ENCODE assay signal across 8 mouse cellular contexts in genomic region chr7:34233909-34234609, GRCm38 (mm10). TPM values are rescaled to one million over a fixed set of nuclear protein-coding genes. Genes with fewer than 3 reads are reported as not detected.
A peak's percentile ranks its signal among the peaks of the same experiment; 100 is the strongest.
DNase-seq lines count a peak whose midpoint lies in the region; ATAC-seq and TF ChIP-seq lines count a peak whose summit lies in the region.

No protein-coding gene starts in this region.

- ATAC-seq in kidney, embryonic 14.5 days (ENCODE audit: low FRiP score, low TSS enrichment): peak; percentile 95
- peak; percentile 95 for ATAC-seq in limb, embryonic 15.5 days (ENCODE audit: insufficient number of reproducible peaks, low FRiP score, low TSS enrichment, low read depth)

- no peak for TF ChIP-seq POLR2A in bone marrow macrophage, adult 2 months (IDR thresholded peaks at IDR 0.05; ENCODE audit: borderline replicate concordance, low read depth, low read length)
- peak; percentile 79 for TF ChIP-seq POLR2A in embryonic fibroblast, embryonic 13.5 days (IDR thresholded peaks at IDR 0.05; ENCODE audit: low read depth, low read length)

- no peak for TF ChIP-seq CTCF in bone marrow macrophage, adult 2 months (IDR thresholded peaks at IDR 0.05; ENCODE audit: low read depth, low read length)
- no peak for TF ChIP-seq CTCF in embryonic fibroblast, embryonic 13.5 days (IDR thresholded peaks at IDR 0.05; ENCODE audit: borderline replicate concordance, insufficient read depth, low read length)

- peak overlapping the region; percentile 61 for H3K4me3 ChIP-seq in bone marrow macrophage, adult 2 months (ENCODE audit: insufficient read depth, low read length)
- H3K4me3 ChIP-seq in embryonic fibroblast, embryonic 13.5 days (ENCODE audit: insufficient read depth, low read length): peak overlapping the region; percentile 30
- H3K4me3 ChIP-seq in kidney, embryonic 14.5 days (ENCODE audit: low read length): peak overlapping the region; percentile 53
- H3K4me3 ChIP-seq in limb, embryonic 15.5 days: peak overlapping the region; percentile 51

- WGBS in kidney, embryonic 14.5 days: under 1% methylated on average over 46 of the region's 46 CpGs
- under 1% methylated on average over 44 of the region's 46 CpGs for WGBS in limb, embryonic 15.5 days

- peak overlapping the region; percentile 63 for H3K9ac ChIP-seq in kidney, embryonic 14.5 days (ENCODE audit: low read depth, low read length)
- H3K9ac ChIP-seq in limb, embryonic 15.5 days: peak overlapping the region; percentile 40

- H3K4me2 ChIP-seq in kidney, embryonic 14.5 days (replicated peaks; ENCODE audit: low read depth, low read length): peak overlapping the region; percentile 72
- peak overlapping the region; percentile 67 for H3K4me2 ChIP-seq in limb, embryonic 15.5 days

- H3K4me1 ChIP-seq in bone marrow macrophage, adult 2 months (ENCODE audit: control insufficient read depth, insufficient read depth, low read length): peaks cover 17% of the 10 kb centered on the region
- H3K4me1 ChIP-seq in embryonic fibroblast, embryonic 13.5 days (ENCODE audit: control insufficient read depth, insufficient read depth, low read length): peaks cover 4% of the 10 kb centered on the region; the same call in 1 of the 2 replicates
- H3K4me1 ChIP-seq in kidney, embryonic 14.5 days (ENCODE audit: control insufficient read depth, insufficient read depth, low read length): peaks cover 6% of the 10 kb centered on the region; the same call in 1 of the 2 replicates
- H3K4me1 ChIP-seq in limb, embryonic 15.5 days: peaks cover 21% of the 10 kb centered on the region

- H3K9me3 ChIP-seq in kidney, embryonic 14.5 days (ENCODE audit: control insufficient read depth, low read length): no peaks in the 10 kb centered on the region
- H3K9me3 ChIP-seq in limb, embryonic 15.5 days: no peaks in the 10 kb centered on the region

- DNase-seq in A20 (ENCODE audit: low read depth, low spot score): peak; percentile 100
- DNase-seq in heart, adult 9 months (ENCODE audit: low spot score in 2 of 2): peak; percentile 99
- peak; percentile 73 to 78 for DNase-seq in monocyte, adult 2 months (ENCODE audit: low read depth in 1 of 2, low spot score in 2 of 2)
- DNase-seq in spleen, postnatal 36 days (ENCODE audit: low spot score in 2 of 2): peak; percentile 98

- H3K27ac ChIP-seq in bone marrow macrophage, adult 2 months (ENCODE audit: insufficient read depth, low read depth, low read length): peak overlapping the region; percentile 87
- H3K27ac ChIP-seq in embryonic fibroblast, embryonic 13.5 days (ENCODE audit: insufficient read depth, low read length): peak overlapping the region; percentile 96
- H3K27ac ChIP-seq in kidney, embryonic 14.5 days (ENCODE audit: low read depth, low read length): peak overlapping the region; percentile 93
- peak overlapping the region; percentile 93 for H3K27ac ChIP-seq in limb, embryonic 15.5 days

- peaks cover 26% of the 10 kb centered on the region; the same call in 1 of the 2 replicates for H3K36me3 ChIP-seq in kidney, embryonic 14.5 days (ENCODE audit: control insufficient read depth, insufficient read depth, low read length)
- peaks cover 28% of the 10 kb centered on the region for H3K36me3 ChIP-seq in limb, embryonic 15.5 days

- H3K27me3 ChIP-seq in kidney, embryonic 14.5 days (ENCODE audit: control insufficient read depth, insufficient read depth, low read length): no peaks in the 10 kb centered on the region
- no peaks in the 10 kb centered on the region for H3K27me3 ChIP-seq in limb, embryonic 15.5 days

RNA-seq across cellular contexts. Expression of gene Gpi1, which starts 3.9 kb away (rescaled TPM):
- polyA plus RNA-seq in bone marrow macrophage, adult 2 months (2012; ENCODE audit: insufficient read depth, insufficient read length, missing spikeins): 630 and 641 TPM in 2 replicates
- 244 and 331 TPM in 2 replicates for polyA plus RNA-seq in embryonic fibroblast, embryonic 13.5 days (2011; ENCODE audit: insufficient read length, low read depth, missing spikeins)
- polyA plus RNA-seq in kidney, embryonic 14.5 days (2014; fragmentation: Nextera tagmentation; extraction: Ambion mirVana): 229 and 366 TPM in 2 replicates
- polyA plus RNA-seq in limb, embryonic 15.5 days (2015; fragmentation: Nextera tagmentation; extraction: Ambion mirVana): 288 and 306 TPM in 2 replicates

RNA-seq across cellular contexts. Expression of gene Gm6096, which starts 16.8 kb away (rescaled TPM):
- polyA plus RNA-seq in bone marrow macrophage, adult 2 months (2012; ENCODE audit: insufficient read depth, insufficient read length, missing spikeins): not detected in 2 replicates
- polyA plus RNA-seq in embryonic fibroblast, embryonic 13.5 days (2011; ENCODE audit: insufficient read length, low read depth, missing spikeins): not detected in 2 replicates
- polyA plus RNA-seq in kidney, embryonic 14.5 days (2014; fragmentation: Nextera tagmentation; extraction: Ambion mirVana): 0.69 TPM in 1 of 2 replicates, not detected in the other
- not detected in 2 replicates for polyA plus RNA-seq in limb, embryonic 15.5 days (2015; fragmentation: Nextera tagmentation; extraction: Ambion mirVana)

RNA-seq across cellular contexts. Expression of gene Pdcd2l, which starts 37.6 kb away (rescaled TPM):
- 24.5 and 29.4 TPM in 2 replicates for polyA plus RNA-seq in bone marrow macrophage, adult 2 months (2012; ENCODE audit: insufficient read depth, insufficient read length, missing spikeins)
- polyA plus RNA-seq in embryonic fibroblast, embryonic 13.5 days (2011; ENCODE audit: insufficient read length, low read depth, missing spikeins): 16.8 and 18.6 TPM in 2 replicates
- 65.9 and 68.7 TPM in 2 replicates for polyA plus RNA-seq in kidney, embryonic 14.5 days (2014; fragmentation: Nextera tagmentation; extraction: Ambion mirVana)
- polyA plus RNA-seq in limb, embryonic 15.5 days (2015; fragmentation: Nextera tagmentation; extraction: Ambion mirVana): 59.1 and 59.9 TPM in 2 replicates

Comparison
In these comparisons a context has a peak if more than half of its experiments do, and no peak if none do; other contexts are left out.
1. Peak in every context shown above with its lines: DNase-seq, ATAC-seq, H3K4me3 ChIP-seq and H3K27ac ChIP-seq.